Mouse (Mus musculus) C2C12 (cell line): Measurements from ENCODE around the gene Dapp1.

ENCODE experiments used
- CTCF ChIP-seq: IDR thresholded peaks from one replicate; pipeline ENCODE4 v1.5.1; 2011; ENCODE audit not compliant: control insufficient read depth, insufficient read depth, insufficient read length
- MAX ChIP-seq: IDR thresholded peaks from one replicate; pipeline ENCODE4 v1.6.1; 2011; ENCODE audit warnings: mild to moderate bottlenecking, control low read depth
- USF1 ChIP-seq: IDR thresholded peaks from one replicate; pipeline ENCODE4 v1.6.1; 2011; ENCODE audit warnings: low read depth, mild to moderate bottlenecking, control low read depth, moderate library complexity

DNA sequence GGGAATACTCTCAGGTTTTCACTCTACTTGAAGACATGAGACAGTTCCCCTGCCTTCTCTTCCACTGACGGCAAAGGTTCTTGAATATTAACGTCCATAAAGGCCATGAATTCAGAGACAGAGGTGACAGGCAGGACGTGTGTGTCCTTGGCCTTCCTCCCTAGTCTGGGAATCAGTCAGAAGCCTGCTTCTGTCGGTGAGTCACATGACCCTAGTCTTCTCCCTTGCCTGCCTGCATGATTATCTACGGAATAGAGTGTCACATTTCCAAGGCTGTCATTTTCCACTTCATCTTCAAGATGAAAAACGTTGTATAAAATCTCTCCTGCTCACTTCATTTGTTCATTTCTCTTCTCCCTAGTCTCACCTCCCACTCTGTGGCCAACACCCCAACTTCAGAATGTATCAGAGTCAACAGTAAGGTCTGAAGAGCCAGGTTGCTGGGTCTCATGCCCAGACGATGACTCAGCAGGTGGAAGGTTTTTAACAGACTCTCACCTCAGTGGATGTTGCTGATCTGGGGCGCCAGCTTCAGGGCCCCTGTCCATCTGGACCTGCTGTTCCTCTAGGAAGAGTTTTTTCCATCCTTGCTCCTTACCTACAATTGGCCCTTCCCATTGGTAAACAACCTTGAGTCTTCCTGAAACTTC lies 19.5 kb downstream of the Dapp1 start:
- TF ChIP-seq MAX (no peak), CTCF (no peak), USF1 (no peak)
